Mouse (Mus musculus): ENCODE results near the gene Rnf222.

GRCm38 (mm10) chr11:68888653-68889052 lies 300 bp downstream of the Rnf222 start:
- no peak for TF ChIP-seq CTCF (IDR thresholded peaks at IDR 0.05; ENCODE audit: insufficient read depth, low read depth, low read length)
- no peak for TF ChIP-seq POLR2A (IDR thresholded peaks at IDR 0.05; ENCODE audit: insufficient read depth, low read depth, low read length)
